Mouse (Mus musculus) left cerebral cortex, adult 8-10 months (tissue): ENCODE data around the gene Zdhhc17. TPM values are rescaled to one million over a fixed set of nuclear protein-coding genes. Genes with fewer than 3 reads are reported as not detected.

Experiments
- DNase-seq, 2 experiments: peaks; one replicate each; pipeline ENCODE4 v3.0.0; 2022; ENCODE audit warnings: low spot score in 2 of 2
- total RNA-seq, 4 experiments: library from RNA; stranded (reverse); gene quantifications; 2 replicates each; pipeline ENCODE4 v1.2.4; 2022

Gene Zdhhc17
- total RNA-seq, 4 experiments from 2014 or later: 117 to 128 (median 122) TPM

DNA sequence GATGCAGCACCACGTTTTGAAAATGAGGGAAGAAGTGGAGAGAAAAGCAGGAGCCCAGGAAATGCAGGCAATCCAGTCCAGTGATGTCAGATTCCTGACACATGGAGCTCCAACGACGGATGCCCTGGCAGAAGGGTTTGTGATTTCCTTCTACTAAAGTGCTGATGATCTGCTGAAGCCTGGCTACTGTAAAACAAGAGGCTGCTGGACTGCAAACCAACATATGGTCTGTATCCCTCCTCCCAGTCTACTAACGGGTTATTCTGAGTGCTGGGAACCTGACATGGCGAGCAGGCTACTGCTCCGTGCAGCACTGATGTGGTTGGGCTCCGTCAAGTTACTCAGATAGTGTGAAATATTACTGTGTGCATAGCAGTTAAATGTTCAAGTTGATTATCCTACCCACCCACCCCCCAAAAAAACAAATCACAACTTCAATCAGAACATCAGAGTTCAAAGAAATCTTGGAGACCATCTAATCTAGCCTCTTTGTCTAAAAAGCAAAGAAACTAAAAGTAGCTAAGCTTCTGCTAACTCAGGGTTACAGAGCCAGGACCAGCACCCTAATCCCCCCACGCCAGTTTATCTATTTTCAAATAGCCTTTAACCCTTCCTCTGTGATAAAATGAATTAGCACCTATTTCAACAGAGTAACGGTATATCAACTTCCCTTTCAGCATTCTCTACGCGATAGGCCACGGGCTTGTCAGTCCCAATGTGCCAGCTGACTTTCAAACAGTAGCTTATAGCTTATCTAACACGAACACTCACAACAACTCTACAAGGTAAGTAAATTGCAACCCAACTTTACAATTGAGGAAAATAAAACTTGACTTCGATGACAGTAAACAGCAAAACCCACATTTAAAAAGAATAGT, 4.1 kb downstream of the Zdhhc17 start:
- no peak for DNase-seq

DNA sequence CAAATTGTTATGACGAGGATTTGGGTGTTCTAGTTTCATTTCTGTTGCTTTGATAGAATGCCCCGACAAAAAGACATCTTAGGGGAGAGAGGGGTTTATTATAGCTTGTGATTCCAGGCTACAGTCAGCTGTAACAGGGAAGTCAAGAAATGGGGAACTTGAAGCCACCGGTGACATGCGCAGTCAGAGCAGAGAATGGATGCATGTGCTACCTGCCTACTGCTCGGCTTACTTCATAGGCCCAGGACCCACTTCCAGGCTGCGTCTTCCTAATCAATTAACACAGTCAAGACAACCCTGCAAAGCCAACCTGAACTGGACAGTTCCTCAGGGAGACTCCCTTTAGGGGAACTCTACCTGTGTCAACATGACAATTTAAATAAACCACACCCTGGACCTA, 5.7 kb downstream of the Zdhhc17 start:
- no peak for DNase-seq

DNA sequence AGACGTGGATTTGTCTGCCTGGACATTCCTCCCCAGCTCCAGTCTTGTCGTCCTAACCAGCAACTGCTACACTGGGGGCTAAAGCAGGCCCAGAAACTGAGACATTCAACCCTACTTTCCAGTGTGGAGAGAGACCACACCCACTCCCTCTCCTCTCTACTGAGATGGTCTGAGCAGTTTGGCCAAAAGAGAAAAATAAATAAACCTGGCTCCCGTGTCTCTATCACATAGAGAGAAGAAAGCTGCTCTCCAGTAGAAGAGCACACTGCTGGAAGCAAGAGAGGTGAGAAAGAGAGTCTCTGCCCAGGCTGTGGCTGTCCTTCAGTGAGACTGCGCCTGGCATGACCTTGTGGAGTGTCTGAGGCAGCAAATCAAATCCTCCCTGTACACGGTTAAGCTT, 10.7 kb downstream of the Zdhhc17 start:
- no peak for DNase-seq

DNA sequence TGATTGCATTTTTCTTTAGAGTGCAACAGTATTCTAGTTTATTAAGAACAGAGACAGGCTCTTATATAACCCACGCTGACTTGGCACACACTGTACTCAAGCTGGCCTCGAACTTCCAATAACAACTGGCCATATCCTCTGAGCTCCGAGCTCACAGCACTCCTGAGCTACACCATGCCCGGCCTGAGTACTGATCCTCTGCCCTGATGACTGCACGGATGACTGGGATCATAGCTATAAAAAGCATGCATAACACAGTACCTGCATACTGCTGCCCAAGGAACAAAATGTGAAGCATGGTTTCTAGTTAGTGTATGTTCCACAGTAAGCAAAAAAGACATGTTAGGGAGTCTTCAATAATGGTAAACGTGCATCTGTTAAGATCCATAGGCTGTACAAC, 12.8 kb downstream of the Zdhhc17 start:
- no peak for DNase-seq

DNA sequence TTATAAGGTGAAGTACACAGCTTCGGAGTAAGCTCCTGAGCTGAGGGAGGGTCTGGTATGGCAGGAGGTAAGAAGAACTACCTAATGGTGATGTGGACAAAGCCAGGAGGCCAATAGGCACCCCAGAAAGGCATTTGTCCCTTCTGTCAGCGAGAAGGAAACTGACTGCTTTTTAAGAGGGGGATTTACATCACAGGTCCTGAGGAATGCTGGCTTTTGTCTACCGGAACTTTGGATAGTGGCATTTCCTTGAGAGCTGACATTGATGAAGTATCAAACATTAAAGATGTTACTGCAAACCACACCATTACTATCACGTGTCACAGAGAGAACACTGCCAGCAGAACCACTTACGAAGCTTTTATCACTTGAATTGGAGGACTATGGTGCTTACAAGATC, 15.2 kb downstream of the Zdhhc17 start:
- DNase-seq: no peak

DNA sequence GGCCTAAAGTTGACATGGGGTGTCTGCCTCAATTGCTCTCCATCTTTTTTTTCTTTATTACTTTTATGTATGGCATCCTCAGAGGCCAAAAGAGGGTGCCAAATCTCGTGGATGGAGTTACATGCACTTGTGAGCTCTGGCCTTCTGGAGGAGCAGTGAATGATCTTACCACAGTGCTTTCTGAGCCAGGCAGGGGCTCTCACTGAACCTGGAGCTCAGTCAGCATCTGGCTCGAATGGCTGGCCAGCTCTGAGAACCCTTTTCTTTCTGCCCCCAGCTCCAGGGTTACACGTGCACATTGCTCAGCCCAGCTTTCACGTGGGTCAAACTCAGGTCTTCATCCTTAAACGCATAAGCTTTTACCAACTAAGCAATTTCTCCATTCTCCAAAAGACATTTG, 16.7 kb downstream of the Zdhhc17 start:
- no peak for DNase-seq

DNA sequence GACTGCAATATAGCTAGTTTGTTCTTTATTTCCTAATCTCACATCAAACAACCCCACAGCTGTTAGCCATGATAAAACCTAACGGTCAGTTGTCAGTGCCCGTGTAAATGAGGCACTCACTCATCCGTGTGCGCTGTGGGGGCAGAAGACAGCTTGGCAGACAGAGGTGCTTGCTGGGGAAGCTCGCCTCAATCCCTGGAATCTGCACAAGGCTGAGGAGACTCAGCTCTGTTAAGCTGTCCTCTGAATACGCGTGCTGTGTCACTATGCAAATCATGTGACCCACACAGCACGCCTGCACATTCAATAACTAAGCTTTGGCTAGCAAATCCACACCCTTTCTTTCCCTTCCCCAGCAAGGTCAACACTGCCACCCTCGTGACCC, 17.9 kb downstream of the Zdhhc17 start:
- DNase-seq: peak in 1 of 2 experiments; percentile 28

DNA sequence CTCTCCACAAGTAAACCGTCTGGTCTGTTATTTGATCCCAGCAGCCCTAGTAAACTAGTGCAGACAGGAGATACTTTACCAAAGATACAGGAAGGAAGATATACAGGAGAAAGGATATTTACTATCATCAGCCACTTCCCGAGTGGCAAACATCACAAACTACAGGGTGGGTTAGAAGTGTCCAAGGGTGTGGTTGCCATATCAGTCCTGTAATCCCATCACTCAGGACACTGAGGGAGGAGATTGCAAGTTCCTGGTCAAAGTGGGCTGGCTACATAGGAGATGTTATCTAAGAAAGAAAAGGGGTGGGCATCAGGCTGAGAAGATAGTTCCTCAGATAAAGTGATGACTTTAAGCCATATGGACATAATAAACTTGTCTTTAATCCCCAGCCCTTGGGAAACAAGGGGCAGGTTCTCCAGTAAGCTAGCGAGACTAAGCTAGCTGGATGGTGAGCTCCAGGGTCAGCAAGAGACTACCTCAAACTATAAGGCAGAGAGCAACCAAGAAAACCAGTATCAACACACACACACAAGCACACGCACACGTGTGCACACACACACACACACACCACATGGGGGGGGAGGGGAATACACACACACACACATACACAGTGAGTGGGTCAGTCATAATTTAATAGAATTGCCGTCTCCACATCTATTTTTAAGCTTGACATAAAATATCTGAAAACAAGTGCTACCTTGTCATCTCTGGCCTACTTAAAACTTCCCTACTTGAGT, 18.5 kb downstream of the Zdhhc17 start:
- no peak for DNase-seq

DNA sequence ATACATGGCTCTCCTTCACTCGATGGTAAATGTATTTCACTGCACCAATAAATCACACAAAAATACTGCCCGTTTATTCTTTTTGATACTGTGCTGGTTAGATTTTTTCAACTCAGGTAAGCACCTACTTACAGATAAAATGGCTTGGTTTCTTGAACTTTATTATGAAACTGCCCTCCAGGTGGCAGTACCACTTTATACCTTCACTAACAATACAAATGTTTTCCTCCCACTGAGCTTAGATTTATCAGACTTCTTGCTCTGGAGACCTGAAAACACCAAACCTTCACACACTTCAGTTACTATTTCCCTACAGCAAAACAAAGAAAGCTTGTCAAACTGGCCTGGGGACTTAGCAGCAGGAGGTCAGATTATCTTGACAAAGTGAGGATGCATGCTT, 20.2 kb downstream of the Zdhhc17 start:
- no peak for DNase-seq

DNA sequence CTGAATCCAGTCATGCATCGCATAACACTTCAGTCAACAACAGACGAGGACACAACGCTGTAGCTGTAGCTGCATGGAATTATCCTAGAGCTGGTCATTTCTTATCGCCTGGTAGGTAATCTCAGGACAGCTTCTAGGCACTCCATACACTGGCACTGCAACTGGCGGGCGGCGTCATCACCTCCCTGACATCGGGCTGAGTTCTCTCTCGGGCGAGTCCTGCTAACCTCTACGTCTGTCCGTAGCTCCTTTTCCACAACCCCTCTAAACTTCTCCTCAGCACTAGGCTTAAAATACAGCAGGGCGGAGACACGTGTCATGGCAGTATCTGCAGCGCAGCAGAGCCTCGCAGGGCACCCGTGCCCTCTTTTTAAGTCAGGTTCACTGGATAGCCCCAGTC, 23.3 kb downstream of the Zdhhc17 start:
- no peak for DNase-seq

DNA sequence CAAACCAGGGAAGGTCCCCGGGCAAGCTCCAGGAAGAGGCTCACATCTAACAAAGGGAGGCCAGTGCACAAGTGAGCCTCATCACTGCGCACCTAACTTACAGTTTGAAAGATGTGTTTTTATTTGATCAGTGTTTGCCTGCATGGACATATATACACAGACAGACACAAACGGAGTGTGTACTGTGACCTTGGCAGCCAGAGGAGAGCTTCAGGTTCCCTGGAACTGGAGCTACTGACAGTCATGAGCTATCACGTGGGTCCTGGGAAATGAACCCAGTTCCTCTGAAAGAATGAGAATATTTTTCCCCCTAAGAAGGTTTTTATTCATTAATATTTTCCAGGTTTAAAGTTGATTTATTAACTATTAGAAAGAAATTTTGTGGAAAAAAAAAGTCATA, 27.2 kb downstream of the Zdhhc17 start:
- DNase-seq: no peak

DNA sequence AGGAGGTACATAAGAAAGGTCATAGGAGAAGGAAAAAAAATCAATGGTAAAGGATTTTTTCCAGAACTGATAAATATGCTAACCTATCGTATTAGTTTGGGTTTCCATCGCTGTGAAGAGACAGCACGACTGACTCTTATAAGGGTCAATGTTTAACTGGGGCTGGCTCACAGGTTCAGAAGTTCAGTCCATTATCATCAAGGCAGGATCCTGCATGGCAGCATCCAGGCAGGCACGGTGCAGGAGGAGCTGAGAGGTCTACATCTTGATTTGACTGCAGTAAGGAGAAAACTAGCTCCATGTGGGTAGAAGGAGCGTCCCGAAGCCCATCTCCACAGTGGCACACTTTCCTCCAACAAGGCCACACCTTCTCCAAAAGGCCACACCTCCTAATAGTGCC, 29.5 kb downstream of the Zdhhc17 start:
- DNase-seq: no peak

DNA sequence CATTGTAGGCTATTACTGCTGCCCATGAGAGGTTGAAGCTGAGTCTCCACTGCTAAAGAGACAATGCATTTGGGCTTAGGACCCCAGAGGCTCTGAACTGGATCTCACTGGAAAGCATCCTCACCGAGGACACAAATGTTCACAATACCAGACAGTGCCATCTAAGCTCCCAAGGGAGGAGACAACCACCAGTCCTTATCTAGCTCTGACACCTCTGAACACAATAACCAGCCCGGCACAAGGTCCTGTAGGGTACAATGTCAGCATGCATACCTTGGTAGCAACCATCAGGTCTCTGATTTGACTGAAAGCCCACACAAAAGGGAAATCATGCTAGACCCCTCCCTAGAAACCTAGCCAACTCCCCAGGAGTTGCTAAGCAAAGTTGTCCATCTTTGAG, 30.5 kb downstream of the Zdhhc17 start:
- DNase-seq: no peak

DNA sequence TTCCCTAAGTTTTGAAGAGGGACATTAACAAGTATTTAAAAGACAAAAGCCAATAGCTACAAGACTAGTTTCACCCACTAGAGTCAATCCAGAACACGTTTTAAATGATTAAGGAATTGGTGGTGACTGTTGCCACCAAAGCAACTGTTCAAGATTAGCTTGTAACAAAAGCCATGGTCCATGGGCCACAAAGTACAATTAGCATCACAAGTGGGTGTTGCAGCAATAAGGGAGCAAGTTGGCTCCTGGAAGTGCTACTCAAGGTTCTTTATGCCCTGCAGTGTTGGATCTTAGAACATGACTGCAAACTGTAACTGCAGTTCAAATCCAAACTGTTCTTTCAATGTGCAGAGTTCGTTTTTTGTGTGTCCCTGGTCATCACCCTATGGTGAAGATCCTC, 32.6 kb downstream of the Zdhhc17 start:
- DNase-seq: no peak

DNA sequence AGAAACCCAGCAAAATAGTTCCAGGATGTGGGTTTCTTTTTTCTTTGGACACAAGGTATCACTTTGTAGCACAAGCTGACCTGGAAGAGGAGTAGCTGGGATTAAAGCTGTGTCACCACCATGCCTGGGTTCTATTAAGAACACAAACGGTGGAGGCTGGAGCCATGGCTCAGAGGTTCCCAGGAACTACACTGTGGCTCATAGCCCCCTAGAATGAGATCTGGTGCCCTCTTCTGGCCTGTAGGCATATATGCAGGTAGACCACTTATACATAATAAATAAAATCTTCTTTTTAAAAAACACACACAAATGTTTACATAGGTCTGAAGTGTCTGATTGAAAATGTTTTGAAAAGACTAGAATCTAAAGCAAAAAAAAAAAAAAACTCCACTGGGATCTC, 33.9 kb downstream of the Zdhhc17 start:
- DNase-seq: no peak

DNA sequence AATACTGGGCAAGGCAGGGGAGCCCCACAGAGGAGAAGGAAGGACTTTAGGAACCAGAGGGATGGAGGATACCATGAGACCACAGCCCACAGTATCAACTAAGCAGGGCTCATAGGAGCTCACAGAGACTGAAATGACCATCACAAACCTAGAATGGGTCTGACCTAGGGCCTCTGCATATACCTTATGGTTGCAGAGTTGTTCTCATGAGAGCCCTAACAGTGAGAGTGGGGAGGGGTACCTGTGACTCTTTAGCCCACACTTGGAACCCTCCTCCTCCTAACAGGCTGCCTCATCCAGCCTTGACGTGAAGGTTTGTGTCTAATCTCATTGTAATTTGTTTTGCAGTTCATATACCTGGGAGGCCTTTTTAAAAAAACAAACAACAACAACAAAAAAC, 35.1 kb downstream of the Zdhhc17 start:
- no peak for DNase-seq

DNA sequence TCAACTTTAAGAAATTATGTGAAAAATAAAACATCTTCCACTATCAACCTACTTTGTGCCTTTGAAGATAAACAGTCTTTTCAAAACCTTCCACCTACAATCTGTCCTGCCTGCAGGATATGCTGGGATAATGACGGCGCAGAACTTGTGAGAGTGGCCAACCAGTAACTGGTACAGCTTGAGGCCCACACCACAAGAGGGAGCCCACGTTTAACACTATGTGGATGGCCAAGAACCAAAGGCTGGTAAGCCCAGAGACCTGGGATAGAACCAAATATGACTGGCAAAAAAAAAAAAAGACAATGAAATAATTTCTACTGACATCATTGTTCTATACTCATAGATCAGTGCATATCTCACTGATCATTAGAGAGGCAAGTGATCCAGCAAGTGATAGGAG, 35.5 kb downstream of the Zdhhc17 start:
- peak in 1 of 2 experiments; percentile 37 for DNase-seq

DNA sequence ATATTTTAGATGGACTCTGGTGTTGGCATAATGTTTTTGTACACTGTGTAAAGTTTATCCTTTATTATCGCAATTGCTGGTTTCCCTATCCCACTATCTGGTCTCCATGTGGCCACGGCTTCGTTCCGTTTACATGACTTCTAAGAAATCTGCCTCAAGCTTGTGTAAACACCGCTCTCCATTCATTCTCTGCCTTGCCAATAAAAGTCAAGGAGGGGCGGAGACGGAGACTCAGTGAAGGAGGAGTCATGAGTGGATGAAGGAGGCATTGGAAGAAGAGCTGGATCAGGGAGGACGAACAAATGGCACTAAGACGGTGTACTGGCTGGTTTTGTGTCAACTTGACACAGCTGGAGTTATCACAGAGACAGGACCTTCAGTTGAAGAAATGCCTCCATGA, 37.9 kb downstream of the Zdhhc17 start:
- no peak for DNase-seq

DNA sequence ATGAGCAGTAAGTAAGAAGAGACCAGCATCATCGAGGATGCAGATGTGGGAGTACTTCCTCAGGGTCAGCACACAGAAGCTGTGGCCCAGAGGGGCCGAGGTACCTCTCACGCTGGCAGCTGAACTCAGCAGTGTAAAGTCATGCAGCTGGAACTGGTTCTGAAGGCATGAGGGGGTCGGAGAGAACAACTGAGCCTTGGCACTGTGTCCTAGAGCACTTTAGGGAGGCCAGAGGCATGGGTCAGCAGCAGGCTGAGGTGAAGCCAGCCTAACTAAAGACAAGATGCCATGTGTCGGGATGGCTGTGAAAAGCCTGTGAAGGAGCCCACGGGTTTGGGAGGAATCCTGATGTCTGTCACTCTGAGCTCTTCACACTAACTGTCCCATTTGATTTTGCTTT, 38.5 kb downstream of the Zdhhc17 start:
- no peak for DNase-seq

DNA sequence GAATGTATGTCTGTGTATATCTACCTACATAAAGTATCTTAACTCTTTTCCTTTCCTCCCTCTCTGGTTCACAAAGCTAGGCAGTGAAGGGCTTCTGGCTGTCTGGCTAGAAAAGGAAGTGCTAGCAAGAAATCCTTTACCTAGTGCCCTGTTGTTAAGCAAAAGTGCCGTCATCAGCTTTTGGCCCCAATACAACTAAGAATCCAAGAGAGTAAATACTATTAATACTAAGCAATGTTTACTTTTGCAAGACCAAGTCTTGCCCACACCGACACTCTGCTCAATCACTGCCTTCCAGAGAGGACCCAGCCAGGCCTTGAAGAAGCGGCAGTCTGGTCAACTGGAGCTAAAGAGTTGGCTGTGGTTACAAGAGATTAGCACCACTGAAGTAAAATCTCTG, 38.9 kb downstream of the Zdhhc17 start:
- DNase-seq: no peak

DNA sequence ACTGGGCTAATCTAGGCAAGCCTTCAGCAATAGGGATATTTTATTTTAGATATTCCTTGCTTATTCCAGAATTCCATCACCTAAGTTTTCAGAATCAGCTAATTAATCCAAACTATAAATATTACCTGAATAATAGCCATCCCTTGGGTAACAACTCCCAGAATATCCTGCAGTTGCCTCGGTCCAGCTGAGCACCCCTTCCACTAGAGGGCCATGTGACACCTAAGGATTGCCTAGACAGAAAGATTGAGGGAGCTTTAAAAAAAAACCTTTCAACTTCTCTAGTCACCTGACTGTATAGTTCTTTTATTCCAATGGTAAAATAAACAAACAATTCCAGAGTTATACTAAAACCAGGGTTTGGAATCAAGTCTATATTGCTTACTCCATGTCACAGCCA, 47.8 kb downstream of the Zdhhc17 start:
- DNase-seq: no peak

DNA sequence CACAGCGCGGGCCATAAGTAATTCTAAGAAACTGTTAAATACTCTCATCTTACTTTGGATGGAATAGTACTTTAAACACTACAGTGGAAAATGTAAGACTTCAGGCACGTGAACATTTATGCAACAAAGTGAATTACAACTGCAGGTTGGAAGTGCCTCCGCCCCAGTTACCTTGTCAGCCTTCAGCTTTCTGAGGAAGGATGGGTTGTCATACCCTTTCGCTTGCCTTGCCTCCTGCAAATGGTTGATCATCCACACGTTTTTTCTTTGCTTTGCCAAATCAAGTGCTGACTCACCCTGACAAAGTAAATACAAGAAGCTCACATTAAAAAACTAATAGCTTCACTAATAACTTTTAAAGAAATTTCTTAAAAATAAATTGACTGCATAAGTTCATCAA, 49.1 kb downstream of the Zdhhc17 start:
- DNase-seq: no peak

DNA sequence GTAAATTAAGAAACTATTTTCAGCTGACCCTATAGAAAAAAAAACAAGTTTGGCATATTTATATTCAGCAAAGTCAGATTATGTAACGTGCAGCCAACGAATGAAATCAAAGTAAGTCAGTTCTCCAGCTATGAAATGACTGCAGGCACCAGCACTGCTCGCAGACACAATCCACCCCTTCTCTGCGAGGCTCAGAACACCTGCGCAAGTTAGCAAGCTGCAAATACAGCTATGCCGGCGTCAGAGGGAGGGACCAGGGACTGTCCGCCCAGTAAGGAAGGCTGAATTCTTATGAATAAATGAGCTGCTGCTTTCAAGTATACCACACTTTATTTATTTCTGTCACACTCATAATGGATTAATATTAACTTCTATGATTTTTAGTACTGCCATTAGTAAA, 50.2 kb downstream of the Zdhhc17 start:
- no peak for DNase-seq
